Mouse (Mus musculus): Measurements from ENCODE around the gene Mtx2.

The Mtx2 gene

DNA sequence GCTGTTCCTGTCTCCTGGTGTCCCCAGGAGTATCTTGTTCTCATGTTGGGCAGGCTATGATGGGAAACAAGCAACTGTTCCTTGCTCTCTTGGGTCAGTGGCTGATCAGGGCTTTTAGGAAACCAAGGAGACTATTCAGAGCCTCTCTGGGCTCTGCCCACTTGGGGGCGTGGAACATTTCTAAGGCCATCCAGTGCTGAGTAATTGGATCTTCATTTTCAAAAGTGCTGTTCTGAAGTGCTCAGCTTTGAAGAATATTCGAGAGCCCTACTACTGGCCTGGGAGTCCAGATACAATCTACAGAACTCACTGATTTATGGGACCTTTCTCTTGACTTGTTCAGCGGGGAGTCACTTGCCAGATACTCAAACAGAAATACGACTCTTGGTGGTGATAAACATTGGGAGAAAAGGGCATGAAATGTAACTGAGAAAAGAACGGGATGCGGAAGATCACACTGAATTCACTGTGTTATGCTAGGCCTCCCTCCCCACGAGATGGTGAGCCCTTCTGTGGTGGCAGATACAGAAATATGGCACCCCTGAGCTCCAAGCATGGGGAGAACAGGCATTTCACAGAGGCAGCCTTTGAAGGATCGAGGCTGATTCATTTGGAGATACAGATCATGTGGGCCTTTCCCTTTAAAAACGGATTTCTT, 92.4 kb downstream of the Mtx2 start:
- DNase-seq (ENCODE audit: low spot score), result no peak

DNA sequence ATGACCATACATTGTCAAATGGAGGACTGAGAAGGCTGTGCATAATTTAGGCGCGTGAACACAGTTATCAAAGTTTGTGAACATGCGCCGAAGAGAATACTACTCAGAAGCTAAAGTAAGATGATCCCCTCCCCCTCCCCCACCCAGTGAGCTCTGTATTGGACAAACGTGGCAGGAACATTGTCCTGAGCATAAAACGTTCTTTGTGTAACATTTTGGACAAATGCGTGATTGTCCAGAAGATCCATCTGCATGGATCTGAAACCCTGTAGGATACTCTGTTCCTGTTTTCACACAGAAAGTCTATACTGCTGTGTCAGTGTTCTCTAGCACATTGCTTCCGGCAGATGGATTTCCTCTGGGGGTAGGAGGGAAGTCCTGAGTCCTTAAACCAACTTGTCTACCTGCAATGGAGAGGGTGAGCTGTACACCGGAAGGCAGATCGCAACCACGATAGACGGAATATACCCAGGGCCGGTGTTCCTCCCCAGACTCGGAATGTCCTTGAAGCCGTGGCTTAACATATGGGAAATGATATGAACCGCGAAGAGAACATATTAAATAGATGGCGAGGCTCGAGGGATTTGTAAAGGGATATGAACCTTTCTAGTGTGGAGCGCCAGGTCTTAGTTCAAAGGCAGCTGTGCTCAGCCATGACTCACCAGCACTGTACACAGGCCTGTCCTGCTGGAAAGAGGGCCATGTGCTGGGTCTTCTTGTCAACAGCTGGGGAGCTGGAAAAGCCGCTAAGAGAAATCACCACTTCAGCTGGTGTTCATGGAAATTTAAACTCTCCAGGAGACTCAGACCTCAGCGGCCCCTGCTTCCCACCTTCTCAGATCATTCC, 100.6 kb downstream of the Mtx2 start:
- no peak for DNase-seq (ENCODE audit: low spot score)

Measured in T-cell, adult 2 months (primary cell).